Mouse (Mus musculus) adrenal gland, postnatal 4 days (tissue): ENCODE data around the gene Lrpprc. TPM values are rescaled to one million over a fixed set of nuclear protein-coding genes. Genes with fewer than 3 reads are reported as not detected.
A peak's percentile ranks its signal among the peaks of the same experiment; 100 is the strongest.
"Not testable (repeated sequence)": the region's sequence is repeated elsewhere in the genome, so short reads cannot be mapped to it uniquely, and the experiment has no call there.

ENCODE experiments used
- DNase-seq, 2 experiments: peaks; one replicate each; pipeline ENCODE4 v3.0.0; 2021 to 2022; ENCODE audit warnings: low spot score in 2 of 2, mixed read lengths in 2 of 2
- long read RNA-seq, 2 experiments: library from polyadenylated mRNA; stranded (forward); transcript quantifications; one replicate each; pipeline ENCODE4 v2.0.0; 2021
- total RNA-seq, 2 experiments: library from RNA; stranded (reverse); gene quantifications; 2 replicates each; pipeline ENCODE4 v1.2.3; 2021

Lrpprc gene
- total RNA-seq = 10 to 100 TPM; 72.0 to 75.0 TPM
- long read RNA-seq, experiment 1, full-length matches to known transcripts = 26 of 42 reads
- long read RNA-seq, experiment 1, partial matches to known transcripts = 9 of 42 reads
- long read RNA-seq, experiment 1, other reads (novel, unspliced or antisense) = 7 of 42 reads
- long read RNA-seq, experiment 2, full-length matches to known transcripts = 132 of 179 reads
- long read RNA-seq, experiment 2, partial matches to known transcripts = 20 of 179 reads
- long read RNA-seq, experiment 2, other reads (novel, unspliced or antisense) = 27 of 179 reads

GRCm38 (mm10) chr17:84790447-84791098, at the start of gene Lrpprc:
TSS of gene Lrpprc (minus strand) at chr17:84790789.
- peak; percentile 87 to 94 for DNase-seq

GRCm38 (mm10) chr17:84837780-84838179, 47.2 kb upstream of the Lrpprc start:
- peak in 1 of 2 experiments; percentile 32 for DNase-seq

GRCm38 (mm10) chr17:84835249-84835648, 44.7 kb upstream of the Lrpprc start:
- no peak for DNase-seq

- no peak for DNase-seq
Measured at GRCm38 (mm10) chr17:84832346-84832745, 41.8 kb upstream of the Lrpprc start.

- DNase-seq = no peak
Measured at GRCm38 (mm10) chr17:84828301-84828700, 37.7 kb upstream of the Lrpprc start.

- no peak for DNase-seq
Measured at GRCm38 (mm10) chr17:84820603-84821002, 30.0 kb upstream of the Lrpprc start.

- no peak for DNase-seq
Measured at GRCm38 (mm10) chr17:84818390-84818789, 27.8 kb upstream of the Lrpprc start.

- DNase-seq = no peak
Measured at GRCm38 (mm10) chr17:84816014-84816461, 25.4 kb upstream of the Lrpprc start.

GRCm38 (mm10) chr17:84814905-84815304, 24.3 kb upstream of the Lrpprc start:
- no peak for DNase-seq

- DNase-seq = not testable (repeated sequence)
Measured at GRCm38 (mm10) chr17:84814192-84814591, 23.6 kb upstream of the Lrpprc start.

GRCm38 (mm10) chr17:84792006-84792405, 1.4 kb upstream of the Lrpprc start:
- DNase-seq = no peak

GRCm38 (mm10) chr17:84791156-84791555, 567 bp upstream of the Lrpprc start:
- no peak for DNase-seq

- peak; percentile 9 to 11 for DNase-seq
Measured at GRCm38 (mm10) chr17:84790043-84790442, 546 bp downstream of the Lrpprc start.

- no peak for DNase-seq
Measured at GRCm38 (mm10) chr17:84788376-84789125, 2.0 kb downstream of the Lrpprc start.

- no peak for DNase-seq
Measured at GRCm38 (mm10) chr17:84787477-84787876, 3.1 kb downstream of the Lrpprc start.

- no peak for DNase-seq
Measured at GRCm38 (mm10) chr17:84786911-84787310, 3.7 kb downstream of the Lrpprc start.

- DNase-seq = no peak
Measured at GRCm38 (mm10) chr17:84785176-84785575, 5.4 kb downstream of the Lrpprc start.

- DNase-seq = no peak
Measured at GRCm38 (mm10) chr17:84783491-84783890, 7.1 kb downstream of the Lrpprc start.

GRCm38 (mm10) chr17:84780321-84780720, 10.3 kb downstream of the Lrpprc start:
- DNase-seq = no peak

GRCm38 (mm10) chr17:84778477-84778978, 12.1 kb downstream of the Lrpprc start:
- DNase-seq = no peak

GRCm38 (mm10) chr17:84776362-84777000, 14.1 kb downstream of the Lrpprc start:
- DNase-seq = no peak
